Mouse (Mus musculus) embryonic facial prominence, embryonic 11.5 days (tissue): ENCODE results near the gene Nmi. TPM values are rescaled to one million over a fixed set of nuclear protein-coding genes. Genes with fewer than 3 reads are reported as not detected.
A peak's percentile ranks its signal among the peaks of the same experiment; 100 is the strongest.
"Not testable (repeated sequence)": the region's sequence is repeated elsewhere in the genome, so short reads cannot be mapped to it uniquely, and the experiment has no call there.

Experiments
- ATAC-seq: fragments of 200-750 bp; cut with Nextera tagmentation; replicated peaks from 2 replicates; pipeline ENCODE4 v1.8.0; 2017; ENCODE audit warnings: low read depth; ENCODE audit not compliant: insufficient number of reproducible peaks, low FRiP score, low TSS enrichment
- DNase-seq: peaks from one replicate; pipeline ENCODE4 v3.0.0-alpha.2; 2015; ENCODE audit warnings: low spot score
- H3K27ac ChIP-seq: fragments of 300-500 bp; sonication (generic); replicated peaks from 2 replicates; pipeline ENCODE4 v1.5.1; 2014; ENCODE audit warnings: mild to moderate bottlenecking, low read depth, low read length, control low read depth
- H3K27me3 ChIP-seq: fragments of 300-500 bp; sonication (generic); 2 replicates; pipeline ENCODE4 v1.6.1; 2014; ENCODE audit warnings: mild to moderate bottlenecking, low read length, moderate library complexity, mixed read lengths; ENCODE audit not compliant: control insufficient read depth, insufficient read depth
- H3K36me3 ChIP-seq: fragments of 300-500 bp; sonication (generic); replicated peaks from 2 replicates; pipeline ENCODE4 v1.6.1; 2014; ENCODE audit warnings: low read depth, mild to moderate bottlenecking, low read length, moderate library complexity, mixed read lengths; ENCODE audit not compliant: control insufficient read depth, insufficient read depth
- H3K4me1 ChIP-seq: fragments of 300-500 bp; sonication (generic); 2 replicates; pipeline ENCODE4 v1.6.1; 2014; ENCODE audit warnings: low read length, mixed read lengths; ENCODE audit not compliant: control insufficient read depth, insufficient read depth
- H3K4me2 ChIP-seq: fragments of 300-500 bp; sonication (generic); 2 replicates; pipeline ENCODE4 v1.6.1; 2014; ENCODE audit warnings: low read depth, mild to moderate bottlenecking, control low read depth, low read length, moderate library complexity
- H3K4me3 ChIP-seq: fragments of 300-500 bp; sonication (generic); 2 replicates; pipeline ENCODE4 v1.5.1; 2014; ENCODE audit warnings: low read depth, low read length, control low read depth
- H3K9ac ChIP-seq: fragments of 300-500 bp; sonication (generic); replicated peaks from 2 replicates; pipeline ENCODE4 v1.6.1; 2014; ENCODE audit warnings: mild to moderate bottlenecking, control low read depth, low read length
- H3K9me3 ChIP-seq: fragments of 300-500 bp; sonication (generic); replicated peaks from 2 replicates; pipeline ENCODE4 v1.6.1; 2016; ENCODE audit warnings: mild to moderate bottlenecking, low read length, inconsistent platforms, mixed read lengths; ENCODE audit not compliant: control insufficient read depth
- WGBS: fragments of 180-500 bp; shearing (Covaris S2); extraction: QIAGEN DNeasy Blood & Tissue Kit; methylation state at CpG from one replicate; pipeline ENCODE4 v1.1.7; 2014; 5-methylcytosine and 5-hydroxymethylcytosine counted together
- polyA plus RNA-seq: library from polyadenylated mRNA; unstranded; fragments of >200 nt; fragmentation: Nextera tagmentation; extraction: Ambion mirVana; gene quantifications from 2 replicates; pipeline ENCODE4 v1.2.1, GENCODE M21; 2014

The Nmi gene
- polyA plus RNA-seq, result 11.5 and 11.7 TPM in 2 replicates

DNA sequence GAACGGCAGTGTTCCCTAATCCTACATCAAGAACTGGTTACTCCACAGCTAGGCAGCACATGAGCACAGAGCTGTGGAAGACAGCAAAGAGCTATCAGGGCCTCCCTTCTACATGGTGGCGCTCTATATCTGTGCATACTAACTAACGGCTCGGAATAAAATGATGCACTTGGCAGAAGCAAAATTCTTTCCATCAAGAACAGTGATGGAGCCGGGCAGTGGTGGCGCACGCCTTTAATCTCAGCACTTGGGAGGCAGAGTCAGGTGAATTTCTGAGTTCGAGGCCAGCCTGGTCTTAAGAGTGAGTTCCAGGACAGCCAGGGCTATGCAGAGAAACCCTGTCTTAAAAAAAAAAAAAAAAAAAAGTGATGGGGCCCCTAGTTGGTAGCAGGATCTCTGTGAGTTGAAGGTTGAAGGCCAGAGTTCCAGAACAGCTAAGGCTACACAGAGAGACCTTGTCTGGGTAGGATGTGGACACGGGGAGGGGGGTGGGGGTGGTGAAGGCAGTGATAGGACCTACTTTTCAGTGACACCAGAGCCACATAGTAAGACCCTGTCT, at the start of gene Nmi:
TSS of gene Nmi (minus strand) at position 85 of the 559 bp plus-strand sequence.
- no peaks in the 10 kb centered on the region for H3K4me1 ChIP-seq
- H3K9ac ChIP-seq, result peak within 1 kb of the TSS; percentile 72
- peak within 1 kb of the TSS; percentile 63 for H3K4me2 ChIP-seq
- WGBS, result 81% methylated on average over 9 of the region's 9 CpGs
- ATAC-seq, result no peak; the same call in 1 of the 2 replicates
- no peak for DNase-seq
- 0 out of 2 replicates have a peak within 1 kb of the TSS, but pooled peaks have one; percentile 43 for H3K27ac ChIP-seq
- no peaks in the 10 kb centered on the region for H3K27me3 ChIP-seq
- H3K9me3 ChIP-seq, result no peaks in the 10 kb centered on the region
- H3K4me3 ChIP-seq, result peak within 1 kb of the TSS; percentile 57
- no peaks in the 10 kb centered on the region for H3K36me3 ChIP-seq

DNA sequence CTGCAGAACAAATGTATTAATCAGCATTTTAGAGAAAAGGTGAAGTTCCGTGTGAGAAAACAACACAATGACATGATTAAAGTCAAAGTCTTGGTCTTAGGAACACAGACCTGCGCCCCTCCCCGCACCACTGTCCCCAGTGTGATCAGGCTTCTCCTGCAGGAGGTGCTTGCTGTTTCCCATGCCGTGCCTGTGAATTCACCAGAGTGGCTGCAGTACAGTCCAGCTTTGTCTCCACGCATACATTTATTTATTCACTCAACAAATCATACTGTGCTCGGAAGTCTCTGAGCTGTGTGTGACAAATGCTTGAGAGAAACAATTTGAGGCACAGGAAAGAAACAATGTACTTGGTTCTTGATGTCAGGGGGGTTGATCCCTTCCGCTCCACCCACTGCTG, 43.1 kb upstream of the Nmi start:
- Histone ChIP-seq H3K27me3 (no peaks in the 10 kb centered on the region), H3K4me3 (no peak overlapping the region), H3K4me1 (no peaks in the 10 kb centered on the region), H3K9ac (no peak overlapping the region), H3K4me2 (no peak overlapping the region), H3K36me3 (no peaks in the 10 kb centered on the region), H3K27ac (no peak overlapping the region), H3K9me3 (no peaks in the 10 kb centered on the region)
- no peak for DNase-seq
- 42% methylated on average over 7 of the region's 7 CpGs for WGBS
- ATAC-seq, result no peak

DNA sequence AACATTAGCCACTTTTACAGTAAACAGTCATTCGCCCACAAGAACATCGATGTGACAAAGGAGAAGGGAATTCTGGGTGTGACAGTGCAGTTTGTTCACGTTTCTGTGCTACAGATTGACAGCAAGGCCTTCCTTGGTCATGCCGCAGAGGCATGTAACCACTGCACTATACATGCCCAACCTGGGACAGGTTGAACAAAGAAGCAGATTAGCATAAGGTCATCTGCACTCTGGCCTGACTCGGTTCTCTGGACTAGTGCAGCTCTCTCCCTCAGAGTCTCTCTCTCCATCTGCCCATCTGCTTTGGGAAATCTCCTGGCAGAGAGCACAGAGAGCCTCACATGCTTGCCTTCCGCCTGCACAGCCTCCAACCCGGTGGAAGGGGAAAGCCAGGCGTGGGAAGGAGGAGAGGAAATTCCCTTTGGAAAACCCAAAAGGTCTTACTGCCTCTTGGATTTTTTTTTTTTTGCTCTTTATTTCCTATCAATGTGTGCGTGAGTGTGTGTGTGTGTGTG, 40.1 kb upstream of the Nmi start:
- Histone ChIP-seq H3K27ac (no peak overlapping the region), H3K4me2 (no peak overlapping the region), H3K9ac (no peak overlapping the region), H3K36me3 (no peaks in the 10 kb centered on the region), H3K9me3 (no peaks in the 10 kb centered on the region), H3K4me3 (no peak overlapping the region), H3K4me1 (no peaks in the 10 kb centered on the region), H3K27me3 (no peaks in the 10 kb centered on the region)
- DNase-seq, result no peak
- ATAC-seq, result no peak
- WGBS, result 74% methylated on average over 9 of the region's 9 CpGs

DNA sequence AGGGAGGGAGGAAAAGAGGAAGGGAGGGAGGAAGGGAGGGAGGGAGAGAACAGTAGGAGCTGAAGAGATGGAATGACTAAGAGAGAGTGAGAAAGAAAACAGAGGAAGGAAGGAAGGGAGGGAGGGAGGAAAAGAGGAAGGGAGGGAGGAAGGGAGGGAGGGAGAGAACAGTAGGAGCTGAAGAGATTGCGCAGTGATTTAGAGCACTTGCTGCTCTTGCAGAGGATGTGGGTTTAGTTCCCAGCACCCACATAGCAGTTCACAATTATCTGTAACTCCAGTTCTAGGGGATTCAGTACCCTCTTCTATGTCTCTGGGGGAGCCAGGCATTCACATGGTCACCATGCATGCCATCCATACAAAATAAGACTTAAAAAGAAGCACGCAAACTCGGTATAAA, 38.5 kb upstream of the Nmi start:
- DNase-seq, H3K4me1 ChIP-seq, H3K27ac ChIP-seq, H3K4me2 ChIP-seq, H3K9me3 ChIP-seq, H3K36me3 ChIP-seq, H3K9ac ChIP-seq, H3K4me3 ChIP-seq, H3K27me3 ChIP-seq, ATAC-seq: not testable (repeated sequence)
- 83% methylated on average over 3 of the region's 3 CpGs for WGBS

DNA sequence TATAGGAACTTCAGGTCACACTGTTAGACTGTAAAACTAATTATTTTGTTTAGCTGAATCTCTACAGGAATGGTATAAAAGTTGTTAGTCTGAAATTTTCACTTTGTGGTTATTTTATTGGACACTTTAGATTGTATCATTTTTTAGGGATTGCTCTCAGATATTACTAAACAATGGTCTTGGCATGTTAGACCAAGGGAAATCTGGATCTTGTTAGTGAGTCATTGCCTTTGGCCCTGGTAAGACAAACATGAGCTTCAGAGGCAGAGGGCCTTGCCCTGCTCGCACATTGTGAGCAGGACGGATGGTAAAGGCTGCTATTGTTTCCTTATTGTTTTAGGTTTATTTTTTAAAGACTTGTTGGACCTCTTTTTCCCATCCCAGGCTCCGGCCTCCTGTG, 33.1 kb upstream of the Nmi start:
- Histone ChIP-seq H3K4me1 (no peaks in the 10 kb centered on the region), H3K36me3 (no peaks in the 10 kb centered on the region), H3K9me3 (no peaks in the 10 kb centered on the region), H3K27ac (no peak overlapping the region), H3K27me3 (no peaks in the 10 kb centered on the region), H3K4me3 (no peak overlapping the region), H3K4me2 (no peak overlapping the region), H3K9ac (no peak overlapping the region)
- 37% methylated on average over 3 of the region's 3 CpGs for WGBS
- no peak for ATAC-seq
- DNase-seq, result peak; percentile 73

DNA sequence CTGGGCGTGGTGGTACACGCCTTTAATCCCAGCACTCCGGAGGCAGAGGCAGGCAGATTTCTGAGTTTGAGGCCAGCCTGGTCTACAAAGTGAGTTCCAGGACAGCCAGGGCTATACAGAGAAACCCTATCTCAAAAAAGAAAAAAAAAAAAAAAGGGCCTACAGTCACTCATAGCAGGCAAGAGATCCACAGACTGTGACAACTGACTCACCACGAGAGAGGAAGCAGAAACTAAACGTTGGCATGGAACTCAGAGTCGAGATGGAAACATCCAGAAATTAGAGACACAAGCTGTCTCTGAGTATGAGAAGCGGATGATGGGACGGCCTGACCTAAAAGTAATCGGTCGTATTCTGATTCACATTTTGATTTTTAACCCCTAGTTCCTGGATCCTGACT, 29.0 kb upstream of the Nmi start:
- not testable (repeated sequence) for H3K4me3 ChIP-seq, H3K9me3 ChIP-seq, H3K27me3 ChIP-seq, H3K27ac ChIP-seq, H3K4me2 ChIP-seq, H3K4me1 ChIP-seq, H3K36me3 ChIP-seq, ATAC-seq, H3K9ac ChIP-seq, DNase-seq
- 94% methylated on average over 10 of the region's 10 CpGs for WGBS

DNA sequence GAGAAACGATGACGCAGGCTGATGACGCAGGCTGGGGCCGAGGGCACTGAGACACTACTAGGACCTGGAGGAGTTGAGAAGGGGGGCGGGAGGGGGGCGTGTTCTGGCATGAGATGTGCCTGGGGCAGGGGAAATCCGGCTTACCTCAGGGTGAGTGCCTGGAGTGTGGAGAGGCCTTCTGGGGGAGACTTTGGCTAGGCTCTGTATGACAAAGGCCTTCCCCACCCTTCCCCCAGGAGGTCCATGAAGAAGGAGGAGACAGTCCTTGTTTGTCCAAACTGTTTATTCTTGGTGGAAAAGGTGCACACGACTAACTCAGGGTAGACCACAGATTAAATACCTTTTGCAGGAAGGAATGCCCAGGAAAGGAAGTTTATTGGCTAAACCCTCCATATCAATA, 28.2 kb upstream of the Nmi start:
- WGBS, result 92% methylated on average over 8 of the region's 8 CpGs
- no peak overlapping the region for H3K9ac ChIP-seq
- no peaks in the 10 kb centered on the region for H3K9me3 ChIP-seq
- H3K4me2 ChIP-seq, result no peak overlapping the region
- H3K27ac ChIP-seq, result no peak overlapping the region
- no peaks in the 10 kb centered on the region for H3K36me3 ChIP-seq
- no peaks in the 10 kb centered on the region for H3K4me1 ChIP-seq
- H3K27me3 ChIP-seq, result no peaks in the 10 kb centered on the region
- DNase-seq (no peak), ATAC-seq (no peak)
- no peak overlapping the region for H3K4me3 ChIP-seq

DNA sequence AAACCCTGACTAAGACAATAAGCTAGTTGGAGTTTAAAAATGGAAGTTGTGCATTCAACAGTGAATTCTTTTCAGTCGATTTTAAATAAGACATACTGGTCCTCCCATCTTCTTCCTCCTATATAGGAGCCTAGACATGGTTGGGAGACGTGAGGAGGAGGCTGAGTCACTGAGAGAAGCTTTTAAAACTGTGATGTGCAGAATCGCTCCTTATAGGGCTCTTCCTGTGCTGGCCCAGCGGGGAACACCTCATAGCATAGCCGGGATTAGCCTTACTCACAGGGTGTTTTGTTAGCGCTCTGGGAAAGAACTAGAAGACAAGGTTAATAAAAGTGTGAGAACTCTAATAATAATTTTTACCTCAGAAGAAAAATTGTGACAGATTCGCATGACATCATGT, 26.7 kb upstream of the Nmi start:
- Histone ChIP-seq H3K27me3 (no peaks in the 10 kb centered on the region), H3K9me3 (no peaks in the 10 kb centered on the region), H3K27ac (no peak overlapping the region), H3K36me3 (no peaks in the 10 kb centered on the region), H3K4me3 (no peak overlapping the region), H3K9ac (no peak overlapping the region), H3K4me1 (no peaks in the 10 kb centered on the region), H3K4me2 (no peak overlapping the region)
- 59% methylated on average over 7 of the region's 7 CpGs for WGBS
- ATAC-seq, result no peak
- DNase-seq, result no peak
